Mouse (Mus musculus): ENCODE results near the gene Gm20388.

DNA sequence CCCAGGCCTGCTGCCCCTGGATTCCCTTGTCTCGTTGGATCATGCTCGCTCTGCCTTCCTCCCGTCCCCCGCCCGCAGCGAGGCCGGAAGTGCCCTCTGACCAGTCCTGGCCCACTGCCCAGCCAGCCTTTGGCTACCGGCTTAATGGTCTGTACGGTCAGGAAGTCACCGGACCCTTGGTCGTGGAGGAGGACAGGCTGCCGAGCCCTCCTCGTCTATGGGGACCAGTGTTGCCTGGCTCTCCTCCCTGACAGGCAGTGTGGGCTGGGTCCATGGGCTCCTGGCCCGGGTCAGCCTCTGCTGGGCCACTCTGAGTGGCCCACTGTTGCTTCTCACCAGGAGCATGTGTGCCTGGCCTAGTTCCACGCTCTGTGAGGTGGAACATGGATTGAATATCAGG, 584.3 kb downstream of the Gm20388 start:
- no peak for TF ChIP-seq POLR2A (IDR thresholded peaks at IDR 0.05; ENCODE audit: insufficient read depth, low read length)
- TF ChIP-seq CTCF (IDR thresholded peaks at IDR 0.05; ENCODE audit: low read depth, low read length): no peak

Data from ES-Bruce4 (cell line).